Mouse (Mus musculus) intestine, postnatal 0 days (tissue): ENCODE data around the gene Hivep3. TPM values are rescaled to one million over a fixed set of nuclear protein-coding genes. Genes with fewer than 3 reads are reported as not detected.

Experiments
- ATAC-seq: fragments of 200-750 bp; cut with Nextera tagmentation; 2 replicates; pipeline ENCODE4 v1.8.0; 2017; ENCODE audit warnings: mild to moderate bottlenecking, moderate TSS enrichment, moderate library complexity
- H3K27ac ChIP-seq: fragments of 300-500 bp; sonication (generic); 2 replicates; pipeline ENCODE4 v1.5.1; 2014; ENCODE audit warnings: mild to moderate bottlenecking, low read depth, low read length, moderate library complexity
- H3K27me3 ChIP-seq: fragments of 300-500 bp; sonication (generic); replicated peaks from 2 replicates; pipeline ENCODE4 v1.6.1; 2014; ENCODE audit warnings: low read length, mixed read lengths; ENCODE audit not compliant: control insufficient read depth, insufficient read depth
- H3K36me3 ChIP-seq: fragments of 300-500 bp; sonication (generic); 2 replicates; pipeline ENCODE4 v1.6.1; 2014; ENCODE audit warnings: mild to moderate bottlenecking, moderate library complexity; ENCODE audit not compliant: control insufficient read depth, insufficient read depth
- H3K4me1 ChIP-seq: fragments of 300-500 bp; sonication (generic); replicated peaks from 2 replicates; pipeline ENCODE4 v1.6.1; 2014; ENCODE audit warnings: antibody characterized with exemption, low read length, mixed read lengths; ENCODE audit not compliant: control insufficient read depth, insufficient read depth
- H3K4me2 ChIP-seq: fragments of 300-500 bp; sonication (generic); replicated peaks from 2 replicates; pipeline ENCODE4 v1.6.1; 2014; ENCODE audit warnings: low read depth, mild to moderate bottlenecking, moderate library complexity
- H3K4me3 ChIP-seq: fragments of 300-500 bp; sonication (generic); 2 replicates; pipeline ENCODE4 v1.5.1; 2014; ENCODE audit warnings: low read depth, low read length
- H3K9ac ChIP-seq: fragments of 300-500 bp; sonication (generic); 2 replicates; pipeline ENCODE4 v1.6.1; 2014; ENCODE audit warnings: mild to moderate bottlenecking, low read depth, low read length
- H3K9me3 ChIP-seq: fragments of 300-500 bp; sonication (generic); 2 replicates; pipeline ENCODE4 v1.6.1; 2016; ENCODE audit warnings: mixed run types; ENCODE audit not compliant: control insufficient read depth
- CTCF ChIP-seq: sonication (generic); IDR thresholded peaks from 2 replicates; pipeline ENCODE4 v1.5.1; 2016; ENCODE audit warnings: low read depth, mild to moderate bottlenecking, control low read depth, antibody characterized with exemption, moderate library complexity
- WGBS: fragments of 180-500 bp; shearing (Covaris S2); extraction: QIAGEN DNeasy Blood & Tissue Kit; methylation state at CpG from one replicate; pipeline ENCODE4 v1.1.7; 2014; 5-methylcytosine and 5-hydroxymethylcytosine counted together
- polyA plus RNA-seq: library from polyadenylated mRNA; unstranded; fragments of >200 nt; fragmentation: Nextera tagmentation; extraction: Ambion mirVana; gene quantifications from 2 replicates; pipeline ENCODE4 v1.2.1, GENCODE M21; 2015

The Hivep3 gene
- polyA plus RNA-seq, 1 experiment from 2014 or later: 4.1 TPM

DNA sequence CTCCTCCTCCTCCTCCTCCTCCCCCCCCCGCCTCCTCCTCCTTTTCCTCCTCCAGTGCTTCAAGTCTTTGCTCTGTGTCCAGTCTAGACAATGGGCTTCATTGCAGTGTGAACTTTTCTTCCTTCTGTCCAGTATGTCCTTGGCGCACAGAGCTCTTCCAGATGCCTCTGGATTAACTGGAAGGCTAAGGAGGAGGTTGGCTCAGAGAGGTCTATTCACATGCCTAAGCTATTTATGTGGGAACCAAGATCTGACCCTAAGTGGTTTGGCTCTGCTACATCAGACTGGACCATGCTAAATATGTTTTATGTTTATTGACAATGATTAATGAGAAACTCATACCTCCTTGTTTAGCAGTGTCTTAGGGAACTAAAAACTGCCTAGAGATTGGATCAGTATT, 53.1 kb downstream of the Hivep3 start:
- H3K27me3 ChIP-seq: no peaks in the 10 kb centered on the region
- TF ChIP-seq CTCF: no peak
- no peaks in the 10 kb centered on the region for H3K9me3 ChIP-seq
- no peak for ATAC-seq
- no peak overlapping the region for H3K4me3 ChIP-seq
- H3K9ac ChIP-seq: no peak overlapping the region
- no peak overlapping the region for H3K27ac ChIP-seq
- WGBS: 60% methylated on average over 1 of the region's 2 CpGs
- H3K36me3 ChIP-seq: no peaks in the 10 kb centered on the region
- H3K4me2 ChIP-seq: no peak overlapping the region
- H3K4me1 ChIP-seq: no peaks in the 10 kb centered on the region

DNA sequence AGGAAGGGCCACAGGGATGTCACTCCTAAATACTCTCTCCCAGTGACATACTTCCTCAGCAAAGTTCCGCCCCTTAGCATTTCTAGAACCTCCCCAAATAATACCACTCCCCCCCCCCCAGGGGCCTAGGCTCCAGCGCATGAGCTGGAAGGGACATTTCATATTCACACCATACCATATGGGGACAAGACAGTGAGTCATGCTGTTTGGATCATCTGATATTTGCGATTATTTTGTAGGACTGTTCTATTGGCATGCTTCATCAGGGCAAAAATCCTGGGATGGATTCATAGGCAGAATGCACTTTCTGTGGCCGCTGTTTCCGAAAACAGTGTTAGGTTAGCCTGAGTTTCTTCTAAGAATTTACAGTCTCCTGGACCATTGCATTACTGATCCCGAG, 55.2 kb downstream of the Hivep3 start:
- Histone ChIP-seq H3K27me3 (no peaks in the 10 kb centered on the region), H3K4me3 (no peak overlapping the region), H3K4me1 (no peaks in the 10 kb centered on the region), H3K4me2 (no peak overlapping the region), H3K27ac (no peak overlapping the region), H3K9me3 (no peaks in the 10 kb centered on the region), H3K9ac (no peak overlapping the region), H3K36me3 (no peaks in the 10 kb centered on the region)
- no peak for ATAC-seq
- no peak for TF ChIP-seq CTCF
- WGBS: 90% methylated on average over 6 of the region's 6 CpGs

DNA sequence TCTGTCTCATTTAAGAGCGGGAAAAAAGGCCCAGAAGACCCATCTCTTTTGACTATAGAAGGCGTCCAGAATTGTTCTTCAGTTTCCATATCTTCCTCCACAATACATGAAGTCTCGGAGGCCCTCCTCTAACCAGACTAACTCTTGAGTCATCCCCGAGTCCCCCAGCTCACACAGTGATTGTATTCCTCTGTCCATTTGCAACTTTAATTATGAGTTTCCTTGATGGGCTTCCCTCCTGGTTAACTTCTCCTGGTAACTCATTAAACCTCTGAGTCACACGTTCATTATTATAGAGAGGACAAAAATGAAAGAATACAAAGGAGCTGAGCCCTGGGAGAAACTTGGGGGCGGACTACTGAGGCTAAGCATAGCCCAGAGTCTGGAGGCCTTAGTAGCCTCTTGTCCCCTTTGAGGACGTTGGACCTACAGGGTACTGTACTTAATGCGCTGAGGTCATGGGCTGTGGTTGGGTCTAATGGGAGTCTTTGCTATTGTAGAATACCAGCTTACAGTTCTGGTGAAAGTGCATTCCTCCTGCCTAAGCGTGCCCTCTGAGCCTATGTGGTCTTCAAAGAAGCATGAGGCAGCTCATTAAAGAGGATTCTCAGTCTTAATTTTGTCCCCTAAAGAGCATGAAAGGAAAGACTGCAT, 56.0 kb downstream of the Hivep3 start:
- no peak overlapping the region for H3K4me3 ChIP-seq
- no peaks in the 10 kb centered on the region for H3K9me3 ChIP-seq
- 78% methylated on average over 9 of the region's 9 CpGs for WGBS
- ATAC-seq: no peak
- no peak overlapping the region for H3K27ac ChIP-seq
- no peaks in the 10 kb centered on the region for H3K4me1 ChIP-seq
- no peak overlapping the region for H3K4me2 ChIP-seq
- no peaks in the 10 kb centered on the region for H3K36me3 ChIP-seq
- TF ChIP-seq CTCF: no peak
- H3K9ac ChIP-seq: no peak overlapping the region
- no peaks in the 10 kb centered on the region for H3K27me3 ChIP-seq

DNA sequence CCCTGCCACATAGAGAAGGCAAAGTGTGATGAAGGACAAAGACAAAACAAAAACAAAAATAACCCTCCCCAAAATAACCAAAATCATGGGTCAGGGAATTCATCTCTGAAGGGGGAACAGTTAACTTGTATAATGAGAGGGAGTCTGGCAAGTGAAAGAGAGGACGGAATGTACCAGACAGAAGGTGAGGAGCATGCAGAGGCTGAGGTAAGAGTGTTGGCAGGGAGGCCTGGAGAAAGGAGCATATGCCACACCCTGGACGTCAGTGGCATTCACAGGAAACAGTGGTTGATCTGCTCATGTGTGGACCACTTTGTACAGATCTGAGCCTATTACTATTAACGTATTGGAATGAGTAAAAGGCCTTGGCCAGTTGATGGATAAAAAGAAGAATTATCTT, 65.3 kb downstream of the Hivep3 start:
- no peak for TF ChIP-seq CTCF
- H3K4me3 ChIP-seq: no peak overlapping the region
- H3K9me3 ChIP-seq: no peaks in the 10 kb centered on the region
- no peak overlapping the region for H3K9ac ChIP-seq
- no peaks in the 10 kb centered on the region for H3K27me3 ChIP-seq
- 65% methylated on average over 3 of the region's 3 CpGs for WGBS
- H3K36me3 ChIP-seq: no peaks in the 10 kb centered on the region
- H3K27ac ChIP-seq: no peak overlapping the region
- H3K4me1 ChIP-seq: no peaks in the 10 kb centered on the region
- H3K4me2 ChIP-seq: no peak overlapping the region
- ATAC-seq: no peak

DNA sequence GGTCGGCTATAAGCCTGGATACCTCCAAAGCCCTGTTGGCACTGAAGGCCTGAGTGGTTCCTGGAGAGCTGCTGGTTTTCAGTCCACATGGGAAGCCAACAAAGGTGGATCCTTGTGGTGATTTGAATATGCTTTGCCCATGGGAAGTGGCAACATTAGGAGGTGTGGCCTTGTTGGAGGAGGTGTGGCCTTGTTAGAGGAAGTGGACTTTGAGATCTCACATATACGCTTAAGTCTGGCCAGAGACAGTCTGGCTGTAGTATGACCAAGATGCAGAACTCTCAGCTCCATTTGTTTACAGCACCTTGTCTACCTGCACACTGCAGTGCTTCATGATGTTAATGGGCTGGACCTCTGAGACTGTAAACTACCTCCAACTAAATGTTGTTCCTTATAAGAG, 73.0 kb downstream of the Hivep3 start:
- no peaks in the 10 kb centered on the region for H3K9me3 ChIP-seq
- no peak overlapping the region for H3K27ac ChIP-seq
- TF ChIP-seq CTCF: no peak
- 64% methylated on average over 2 of the region's 2 CpGs for WGBS
- no peak overlapping the region for H3K4me2 ChIP-seq
- no peaks in the 10 kb centered on the region for H3K36me3 ChIP-seq
- H3K4me1 ChIP-seq: no peaks in the 10 kb centered on the region
- H3K4me3 ChIP-seq: no peak overlapping the region
- peak; percentile 61; the same call in 1 of the 2 replicates for ATAC-seq
- H3K9ac ChIP-seq: no peak overlapping the region
- H3K27me3 ChIP-seq: no peaks in the 10 kb centered on the region

DNA sequence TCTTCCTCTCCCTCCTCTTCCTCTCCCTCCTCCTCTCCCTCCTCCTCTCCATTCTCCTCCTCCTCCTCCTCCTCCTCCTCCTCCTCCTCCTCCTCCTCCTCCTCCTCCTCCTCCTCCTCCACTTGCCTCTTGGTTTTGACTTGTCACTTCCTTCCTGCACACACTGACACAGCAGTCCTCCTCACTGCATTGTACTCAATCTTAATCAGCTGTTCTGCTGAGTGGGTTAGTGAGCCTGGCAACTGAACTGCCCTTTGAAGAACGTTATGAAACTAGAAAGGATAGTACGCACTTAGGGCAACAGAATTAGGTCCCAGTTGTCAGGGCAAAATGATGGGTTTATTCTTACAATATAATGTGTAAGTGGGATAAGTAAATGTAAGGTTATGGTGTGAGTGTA, 73.8 kb downstream of the Hivep3 start:
- no peak for TF ChIP-seq CTCF
- no peaks in the 10 kb centered on the region for H3K27me3 ChIP-seq
- ATAC-seq: no peak
- H3K9ac ChIP-seq: no peak overlapping the region
- H3K4me1 ChIP-seq: no peaks in the 10 kb centered on the region
- H3K4me2 ChIP-seq: no peak overlapping the region
- 53% methylated on average over 2 of the region's 2 CpGs for WGBS
- no peak overlapping the region for H3K27ac ChIP-seq
- no peaks in the 10 kb centered on the region for H3K9me3 ChIP-seq
- H3K36me3 ChIP-seq: no peaks in the 10 kb centered on the region
- no peak overlapping the region for H3K4me3 ChIP-seq

DNA sequence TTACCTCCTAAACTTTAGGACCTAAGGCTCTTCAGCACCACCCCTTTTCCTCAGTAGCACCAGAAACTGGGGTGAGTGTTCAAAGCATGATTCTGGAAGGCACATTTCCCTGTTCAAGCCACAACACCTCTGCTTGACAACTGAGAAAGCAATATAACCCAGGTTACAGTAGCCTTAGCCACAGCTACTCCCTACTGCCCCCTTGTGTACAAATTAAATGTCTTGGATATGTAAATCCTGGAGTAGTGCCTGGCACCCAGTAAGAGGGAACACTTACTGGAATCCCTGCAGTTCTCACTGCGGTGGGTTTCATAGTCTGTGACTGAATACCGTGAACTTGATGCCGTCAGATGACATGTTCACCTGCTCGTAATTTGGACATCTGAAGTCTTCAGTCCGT, 75.7 kb downstream of the Hivep3 start:
- peak; percentile 89 for TF ChIP-seq CTCF
- 38% methylated on average over 5 of the region's 5 CpGs for WGBS
- no peaks in the 10 kb centered on the region for H3K9me3 ChIP-seq
- no peaks in the 10 kb centered on the region for H3K4me1 ChIP-seq
- H3K27ac ChIP-seq: no peak overlapping the region
- ATAC-seq: no peak
- H3K9ac ChIP-seq: no peak overlapping the region
- H3K27me3 ChIP-seq: no peaks in the 10 kb centered on the region
- no peaks in the 10 kb centered on the region for H3K36me3 ChIP-seq
- no peak overlapping the region for H3K4me3 ChIP-seq
- no peak overlapping the region for H3K4me2 ChIP-seq
